Mouse (Mus musculus): ENCODE data around the gene Znrf1.

Znrf1 gene

GRCm38 (mm10) chr8:111595712-111596484, 60.0 kb downstream of the Znrf1 start:
- in situ Hi-C loops (cut with MboI, MseI): loop anchor here (25.0 kb wide), 1 partner anchor 559 kb away; the partner anchor contains the start of genes Aars and Ddx19b

- in situ Hi-C loops (cut with MboI, MseI): loop anchor here (25.0 kb wide), 1 partner anchor 559 kb away; the partner anchor contains the start of genes Aars and Ddx19b
Observed at GRCm38 (mm10) chr8:111596485-111596821, 60.6 kb downstream of the Znrf1 start.

- in situ Hi-C loops (cut with MboI, MseI): loop anchor here (25.0 kb wide), 1 partner anchor 560 kb away; the partner anchor contains the start of genes Aars and Ddx19b
Observed at GRCm38 (mm10) chr8:111597310-111597709, 61.4 kb downstream of the Znrf1 start.

GRCm38 (mm10) chr8:111599707-111600444, 64.0 kb downstream of the Znrf1 start:
- in situ Hi-C loops (cut with MboI, MseI): loop anchor here (25.0 kb wide), 1 partner anchor 563 kb away; the partner anchor contains the start of genes Aars and Ddx19b

- in situ Hi-C loops (cut with MboI, MseI): no loop called here
Observed at GRCm38 (mm10) chr8:111602050-111602449, 66.2 kb downstream of the Znrf1 start.

GRCm38 (mm10) chr8:111604986-111605385, 69.1 kb downstream of the Znrf1 start:
- in situ Hi-C loops (cut with MboI, MseI): no loop called here

- in situ Hi-C loops (cut with MboI, MseI): no loop called here
Observed at GRCm38 (mm10) chr8:111606961-111607360, 71.1 kb downstream of the Znrf1 start.

GRCm38 (mm10) chr8:111607414-111607813, 71.5 kb downstream of the Znrf1 start:
- in situ Hi-C loops (cut with MboI, MseI): no loop called here

- in situ Hi-C loops (cut with MboI, MseI): no loop called here
Observed at GRCm38 (mm10) chr8:111613181-111613580, 77.3 kb downstream of the Znrf1 start.

- in situ Hi-C loops (cut with MboI, MseI): no loop called here
Observed at GRCm38 (mm10) chr8:111614786-111615701, 79.1 kb downstream of the Znrf1 start.

- in situ Hi-C loops (cut with MboI, MseI): no loop called here
Observed at GRCm38 (mm10) chr8:111617812-111618211, 81.9 kb downstream of the Znrf1 start.

- in situ Hi-C loops (cut with MboI, MseI): no loop called here
Observed at GRCm38 (mm10) chr8:111618273-111618672, 82.4 kb downstream of the Znrf1 start.

- in situ Hi-C loops (cut with MboI, MseI): loop anchor here (10.0 kb wide), 1 partner anchor 275 kb away; no protein-coding TSS in a partner anchor
Observed at GRCm38 (mm10) chr8:111619936-111620335, 84.0 kb downstream of the Znrf1 start.

- in situ Hi-C loops (cut with MboI, MseI): loop anchor here (10.0 kb wide), 1 partner anchor 277 kb away; no protein-coding TSS in a partner anchor
Observed at GRCm38 (mm10) chr8:111622104-111622503, 86.2 kb downstream of the Znrf1 start.

- in situ Hi-C loops (cut with MboI, MseI): loop anchor here (10.0 kb wide), 1 partner anchor 278 kb away; no protein-coding TSS in a partner anchor
Observed at GRCm38 (mm10) chr8:111622553-111622952, 86.7 kb downstream of the Znrf1 start.

- in situ Hi-C loops (cut with MboI, MseI): loop anchor here (10.0 kb wide), 1 partner anchor 279 kb away; no protein-coding TSS in a partner anchor
Observed at GRCm38 (mm10) chr8:111624081-111624852, 88.4 kb downstream of the Znrf1 start.

- in situ Hi-C loops (cut with MboI, MseI): loop anchor here (10.0 kb wide), 1 partner anchor 280 kb away; no protein-coding TSS in a partner anchor
Observed at GRCm38 (mm10) chr8:111624853-111625221, 88.9 kb downstream of the Znrf1 start.

- in situ Hi-C loops (cut with MboI, MseI): loop anchor here (10.0 kb wide), 1 partner anchor 281 kb away; no protein-coding TSS in a partner anchor
Observed at GRCm38 (mm10) chr8:111625694-111626527, 90.0 kb downstream of the Znrf1 start.

GRCm38 (mm10) chr8:111626528-111626820, 90.6 kb downstream of the Znrf1 start:
- in situ Hi-C loops (cut with MboI, MseI): loop anchor here (10.0 kb wide), 1 partner anchor 282 kb away; no protein-coding TSS in a partner anchor

All from T-helper 2 cell (primary cell).